Mouse (Mus musculus): ENCODE measurements around the gene Npffr2.

GRCm38 (mm10) chr5:89528951-89529350 is 1.7 kb downstream of the Npffr2 start:
- TF ChIP-seq CTCF (IDR thresholded peaks at IDR 0.05; ENCODE audit: low read depth) (no peak), EP300 (optimal IDR thresholded peaks at IDR 0.05) (no peak)

Data from stomach, postnatal 0 days (tissue).